Mouse (Mus musculus) midbrain, embryonic 16.5 days (tissue): ENCODE measurements around the gene Rbm15. TPM values are rescaled to one million over a fixed set of nuclear protein-coding genes. Genes with fewer than 3 reads are reported as not detected.

Experiments used
- ATAC-seq: fragments of 200-750 bp; cut with Nextera tagmentation; 2 replicates; pipeline ENCODE4 v1.8.0; 2017; ENCODE audit warnings: moderate TSS enrichment
- H3K27ac ChIP-seq: fragments of 300-500 bp; sonication (generic); 2 replicates; pipeline ENCODE4 v1.5.1; 2014; ENCODE audit warnings: mild to moderate bottlenecking, low read length, mixed read lengths
- H3K27me3 ChIP-seq: fragments of 300-500 bp; sonication (generic); 2 replicates; pipeline ENCODE4 v1.6.1; 2014; ENCODE audit warnings: low read depth, low read length, mixed read lengths; ENCODE audit not compliant: control insufficient read depth, insufficient read depth
- H3K36me3 ChIP-seq: fragments of 300-500 bp; sonication (generic); 2 replicates; pipeline ENCODE4 v1.6.1; 2014; ENCODE audit warnings: mild to moderate bottlenecking, low read length, moderate library complexity, mixed read lengths; ENCODE audit not compliant: control insufficient read depth, insufficient read depth
- H3K4me1 ChIP-seq: fragments of 300-500 bp; sonication (generic); 2 replicates; pipeline ENCODE4 v1.6.1; 2014; ENCODE audit warnings: mild to moderate bottlenecking, low read length, mixed read lengths; ENCODE audit not compliant: control insufficient read depth, insufficient read depth
- H3K4me2 ChIP-seq: fragments of 300-500 bp; sonication (generic); 2 replicates; pipeline ENCODE4 v1.6.1; 2014; ENCODE audit warnings: mild to moderate bottlenecking, low read length, mixed read lengths
- H3K4me3 ChIP-seq: fragments of 300-500 bp; sonication (generic); 2 replicates; pipeline ENCODE4 v1.5.1; 2014; ENCODE audit warnings: low read depth, mild to moderate bottlenecking, low read length, moderate library complexity, mixed read lengths
- H3K9ac ChIP-seq: fragments of 300-500 bp; sonication (generic); 2 replicates; pipeline ENCODE4 v1.6.1; 2014; ENCODE audit warnings: low read depth, low read length, mixed read lengths
- H3K9me3 ChIP-seq: fragments of 300-500 bp; sonication (generic); replicated peaks from 2 replicates; pipeline ENCODE4 v1.6.1; 2014; ENCODE audit warnings: mild to moderate bottlenecking, low read length, mixed read lengths; ENCODE audit not compliant: control insufficient read depth, poor library complexity, severe bottlenecking
- WGBS: fragments of 180-500 bp; shearing (Covaris S2); extraction: QIAGEN DNeasy Blood & Tissue Kit; methylation state at CpG from one replicate; pipeline ENCODE4 v1.1.7; 2014; 5-methylcytosine and 5-hydroxymethylcytosine counted together
- polyA plus RNA-seq: library from polyadenylated mRNA; unstranded; fragments of >200 nt; fragmentation: Nextera tagmentation; extraction: Ambion mirVana; gene quantifications from 2 replicates; pipeline ENCODE4 v1.2.1, GENCODE M21; 2015

Rbm15 gene
- 5.7 and 6.5 TPM in 2 replicates for polyA plus RNA-seq

GRCm38 (mm10) chr3:107333381-107334201 is at the start of gene Rbm15:
TSS of gene Rbm15 (minus strand) at chr3:107333673.
- Histone ChIP-seq H3K36me3 (0 out of 2 replicates have a peak, but pooled peaks cover 3% of the 10 kb centered on the region), H3K27me3 (no peaks in the 10 kb centered on the region), H3K4me1 (peaks cover 34% of the 10 kb centered on the region), H3K4me2 (peak within 1 kb of the TSS; percentile 92), H3K27ac (peak within 1 kb of the TSS; percentile 90), H3K4me3 (peak within 1 kb of the TSS; percentile 92), H3K9ac (peak within 1 kb of the TSS; percentile 84), H3K9me3 (no peaks in the 10 kb centered on the region)
- peak; percentile 96 for ATAC-seq
- WGBS: under 1% methylated on average over 62 of the region's 62 CpGs

GRCm38 (mm10) chr3:107379422-107379821 is 45.9 kb upstream of the Rbm15 start:
- H3K27me3 ChIP-seq: no peaks in the 10 kb centered on the region
- H3K4me3 ChIP-seq: no peak overlapping the region
- H3K4me1 ChIP-seq: 0 out of 2 replicates have a peak, but pooled peaks cover 3% of the 10 kb centered on the region
- no peak overlapping the region for H3K4me2 ChIP-seq
- WGBS: 8% methylated on average over 4 of the region's 4 CpGs
- no peak overlapping the region for H3K9ac ChIP-seq
- ATAC-seq: no peak
- no peak overlapping the region for H3K27ac ChIP-seq
- H3K36me3 ChIP-seq: no peaks in the 10 kb centered on the region
- H3K9me3 ChIP-seq: no peaks in the 10 kb centered on the region

GRCm38 (mm10) chr3:107378626-107379025 is 45.2 kb upstream of the Rbm15 start:
- Histone ChIP-seq H3K36me3 (no peaks in the 10 kb centered on the region), H3K4me2 (no peak overlapping the region), H3K4me1 (0 out of 2 replicates have a peak, but pooled peaks cover 3% of the 10 kb centered on the region), H3K4me3 (no peak overlapping the region), H3K9ac (no peak overlapping the region), H3K9me3 (no peaks in the 10 kb centered on the region), H3K27ac (no peak overlapping the region), H3K27me3 (no peaks in the 10 kb centered on the region)
- no peak for ATAC-seq
- 86% methylated on average over 5 of the region's 5 CpGs for WGBS

GRCm38 (mm10) chr3:107374948-107375664 is 41.6 kb upstream of the Rbm15 start:
- peak; percentile 71; the same call in 1 of the 2 replicates for ATAC-seq
- H3K4me1 ChIP-seq: peaks cover 3% of the 10 kb centered on the region; the same call in 1 of the 2 replicates
- H3K9ac ChIP-seq: no peak overlapping the region
- H3K9me3 ChIP-seq: no peaks in the 10 kb centered on the region
- no peaks in the 10 kb centered on the region for H3K36me3 ChIP-seq
- H3K27ac ChIP-seq: no peak overlapping the region
- 9% methylated on average over 6 of the region's 6 CpGs for WGBS
- no peak overlapping the region for H3K4me3 ChIP-seq
- H3K4me2 ChIP-seq: no peak overlapping the region
- no peaks in the 10 kb centered on the region for H3K27me3 ChIP-seq

- WGBS: 84% methylated on average over 6 of the region's 6 CpGs
Observed at GRCm38 (mm10) chr3:107369156-107369555, 35.7 kb upstream of the Rbm15 start.

GRCm38 (mm10) chr3:107367938-107368599 is 34.6 kb upstream of the Rbm15 start:
- H3K27me3 ChIP-seq: no peaks in the 10 kb centered on the region

More at GRCm38 (mm10) chr3:107369156-107369555, 35.7 kb upstream of the Rbm15 start:
- ATAC-seq: no peak
- H3K36me3 ChIP-seq: no peaks in the 10 kb centered on the region
- no peak overlapping the region for H3K4me3 ChIP-seq
- H3K4me2 ChIP-seq: no peak overlapping the region
- no peak overlapping the region for H3K9ac ChIP-seq
- no peak overlapping the region for H3K27ac ChIP-seq
- H3K27me3 ChIP-seq: no peaks in the 10 kb centered on the region
- no peaks in the 10 kb centered on the region for H3K9me3 ChIP-seq
- H3K4me1 ChIP-seq: peaks cover 4% of the 10 kb centered on the region; the same call in 1 of the 2 replicates

GRCm38 (mm10) chr3:107365341-107365740 is 31.9 kb upstream of the Rbm15 start:
- no peak for ATAC-seq

More at GRCm38 (mm10) chr3:107367938-107368599, 34.6 kb upstream of the Rbm15 start:
- H3K4me1 ChIP-seq: peaks cover 4% of the 10 kb centered on the region; the same call in 1 of the 2 replicates
- no peak for ATAC-seq
- no peaks in the 10 kb centered on the region for H3K9me3 ChIP-seq
- no peak overlapping the region for H3K4me3 ChIP-seq
- no peaks in the 10 kb centered on the region for H3K36me3 ChIP-seq
- no peak overlapping the region for H3K4me2 ChIP-seq
- no peak overlapping the region for H3K9ac ChIP-seq
- WGBS: 86% methylated on average over 8 of the region's 8 CpGs
- H3K27ac ChIP-seq: no peak overlapping the region

GRCm38 (mm10) chr3:107363391-107363790 is 29.9 kb upstream of the Rbm15 start:
- Histone ChIP-seq H3K4me1 (0 out of 2 replicates have a peak, but pooled peaks cover 4% of the 10 kb centered on the region), H3K27ac (no peak overlapping the region), H3K9me3 (no peaks in the 10 kb centered on the region), H3K4me3 (no peak overlapping the region), H3K36me3 (no peaks in the 10 kb centered on the region), H3K27me3 (no peaks in the 10 kb centered on the region), H3K9ac (no peak overlapping the region), H3K4me2 (no peak overlapping the region)
- no peak for ATAC-seq
- 85% methylated on average over 5 of the region's 5 CpGs for WGBS

More at GRCm38 (mm10) chr3:107365341-107365740, 31.9 kb upstream of the Rbm15 start:
- Histone ChIP-seq H3K27me3 (no peaks in the 10 kb centered on the region), H3K9me3 (no peaks in the 10 kb centered on the region), H3K4me3 (no peak overlapping the region), H3K4me1 (0 out of 2 replicates have a peak, but pooled peaks cover 4% of the 10 kb centered on the region), H3K27ac (no peak overlapping the region), H3K9ac (no peak overlapping the region), H3K36me3 (no peaks in the 10 kb centered on the region), H3K4me2 (no peak overlapping the region)
- WGBS: 88% methylated on average over 4 of the region's 4 CpGs
